Mouse (Mus musculus) urinary bladder, postnatal 0 days (tissue): ENCODE measurements around the gene Col9a1. TPM values are rescaled to one million over a fixed set of nuclear protein-coding genes. Genes with fewer than 3 reads are reported as not detected.

ENCODE experiments used
- polyA plus RNA-seq: library from polyadenylated mRNA; unstranded; fragments of >200 nt; fragmentation: Nextera tagmentation; extraction: Ambion mirVana; gene quantifications from 2 replicates; pipeline ENCODE4 v1.2.1, GENCODE M21; 2015

The Col9a1 gene
- polyA plus RNA-seq = 0.89 and 0.90 TPM in 2 replicates

DNA sequence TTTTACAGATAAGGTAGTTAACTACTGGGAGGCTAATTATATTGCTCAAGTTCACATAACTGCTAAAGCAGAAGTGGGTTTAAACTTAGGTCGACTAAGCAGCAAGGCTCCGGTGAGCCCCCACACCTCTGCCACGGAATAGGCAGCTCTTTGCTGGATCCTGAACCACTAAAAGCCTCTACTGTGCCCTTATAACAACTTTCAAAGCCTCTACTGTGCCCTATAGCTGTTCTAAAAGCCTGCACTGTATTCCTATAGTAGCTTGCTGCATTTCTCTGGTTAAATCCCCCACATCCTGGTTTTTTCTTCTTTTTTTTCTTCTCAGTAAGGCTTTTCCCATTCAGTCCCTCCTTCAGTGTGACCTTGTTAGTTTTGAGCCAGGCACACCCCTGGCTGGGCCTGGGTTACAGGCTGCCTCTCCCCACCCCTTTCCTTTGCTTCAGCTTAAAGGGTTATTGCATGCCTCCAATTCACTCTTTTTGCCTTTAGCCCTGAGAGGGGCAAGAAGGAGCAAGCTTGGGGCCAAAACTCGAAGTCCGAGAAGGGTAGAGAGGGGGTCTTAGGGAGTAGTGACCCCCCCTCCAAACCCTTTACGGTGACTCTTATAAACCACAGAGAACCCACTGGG, at the start of gene Col9a1:
TSS of gene Col9a1 (plus strand) at position 387 of the 628 bp plus-strand sequence.

Other genes with a start within 250 kb of the Col9a1 start
- 56.9 and 61.0 TPM in 2 replicates for gene Sdhaf4, start 172.0 kb upstream of the Col9a1 start, polyA plus RNA-seq
- gene Fam135a, start 77.3 kb upstream of the Col9a1 start, polyA plus RNA-seq = 13.0 and 14.7 TPM in 2 replicates